Mouse (Mus musculus) right cerebral cortex, adult 2 months (tissue): ENCODE data around the gene Gm13212.
"Not testable (repeated sequence)": the region's sequence is repeated elsewhere in the genome, so short reads cannot be mapped to it uniquely, and the experiment has no call there.

Experiments
- DNase-seq, 2 experiments: peaks; one replicate each; pipeline ENCODE4 v3.0.0; 2021 to 2022; ENCODE audit warnings: low spot score in 2 of 2

Gm13212 gene

GRCm38 (mm10) chr4:145585078-145585477 lies at the start of gene Gm13212:
Gm13212 (plus strand) TSS chr4:145585166.
- DNase-seq: not testable (repeated sequence)

- not testable (repeated sequence) for DNase-seq
Observed at GRCm38 (mm10) chr4:145543861-145544260, 41.1 kb upstream of the Gm13212 start.

- not testable (repeated sequence) for DNase-seq
Observed at GRCm38 (mm10) chr4:145545106-145545505, 39.9 kb upstream of the Gm13212 start.

- DNase-seq: not testable (repeated sequence)
Observed at GRCm38 (mm10) chr4:145545734-145546349, 39.1 kb upstream of the Gm13212 start.

- DNase-seq: not testable (repeated sequence)
Observed at GRCm38 (mm10) chr4:145546477-145546876, 38.5 kb upstream of the Gm13212 start.

- DNase-seq: no peak
Observed at GRCm38 (mm10) chr4:145556680-145557079, 28.3 kb upstream of the Gm13212 start.

GRCm38 (mm10) chr4:145559505-145560099 lies 25.4 kb upstream of the Gm13212 start:
- DNase-seq: no peak

- no peak for DNase-seq
Observed at GRCm38 (mm10) chr4:145564111-145564821, 20.7 kb upstream of the Gm13212 start.

- DNase-seq: not testable (repeated sequence)
Observed at GRCm38 (mm10) chr4:145570461-145570860, 14.5 kb upstream of the Gm13212 start.

GRCm38 (mm10) chr4:145576623-145577022 lies 8.3 kb upstream of the Gm13212 start:
- DNase-seq: not testable (repeated sequence)

- not testable (repeated sequence) for DNase-seq
Observed at GRCm38 (mm10) chr4:145580333-145580732, 4.6 kb upstream of the Gm13212 start.

- not testable (repeated sequence) for DNase-seq
Observed at GRCm38 (mm10) chr4:145586046-145586445, 1.1 kb downstream of the Gm13212 start.

- not testable (repeated sequence) for DNase-seq
Observed at GRCm38 (mm10) chr4:145594183-145594582, 9.2 kb downstream of the Gm13212 start.

GRCm38 (mm10) chr4:145594798-145595197 lies 9.8 kb downstream of the Gm13212 start:
- not testable (repeated sequence) for DNase-seq

GRCm38 (mm10) chr4:145640416-145641185 lies 55.6 kb downstream of the Gm13212 start:
- DNase-seq: not testable (repeated sequence)

GRCm38 (mm10) chr4:145670385-145670784 lies 85.4 kb downstream of the Gm13212 start, which contains the start of gene Zfp980:
Zfp980 (plus strand) TSS chr4:145670685.
- DNase-seq: not testable (repeated sequence)

GRCm38 (mm10) chr4:145674286-145674780 lies 89.4 kb downstream of the Gm13212 start:
- not testable (repeated sequence) for DNase-seq
